Mouse (Mus musculus) testis, postnatal 14 days (tissue): ENCODE data around the gene Ptprt.

Experiments
- DNase-seq: peaks from one replicate; pipeline ENCODE4 v3.0.0; 2021; ENCODE audit warnings: low spot score

The Ptprt gene

DNA sequence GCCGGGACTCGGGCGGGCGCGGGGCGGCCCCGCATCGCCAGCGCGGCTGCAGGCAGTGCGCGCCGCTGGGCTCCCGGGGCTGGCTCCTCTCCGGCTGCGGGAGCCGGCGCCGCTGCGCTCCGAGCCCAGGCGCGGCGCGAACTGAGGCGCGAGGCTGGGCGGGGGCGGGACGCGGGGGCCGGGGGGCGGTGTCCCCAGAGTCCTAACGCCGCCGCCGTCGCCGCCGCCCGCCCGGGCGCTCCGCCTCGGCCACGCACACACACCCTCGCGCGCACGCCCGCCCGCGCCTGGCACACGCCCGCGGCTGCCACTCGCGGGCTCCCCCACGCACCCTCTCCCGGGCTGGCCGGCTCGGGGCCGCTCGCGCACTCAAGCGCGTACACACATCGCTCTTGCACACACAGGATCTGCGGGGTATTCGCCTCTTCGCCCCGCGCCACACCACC is at the start of gene Ptprt:
TSS of gene Ptprt (minus strand) at position 207 of the 446 bp plus-strand sequence.
- no peak for DNase-seq

DNA sequence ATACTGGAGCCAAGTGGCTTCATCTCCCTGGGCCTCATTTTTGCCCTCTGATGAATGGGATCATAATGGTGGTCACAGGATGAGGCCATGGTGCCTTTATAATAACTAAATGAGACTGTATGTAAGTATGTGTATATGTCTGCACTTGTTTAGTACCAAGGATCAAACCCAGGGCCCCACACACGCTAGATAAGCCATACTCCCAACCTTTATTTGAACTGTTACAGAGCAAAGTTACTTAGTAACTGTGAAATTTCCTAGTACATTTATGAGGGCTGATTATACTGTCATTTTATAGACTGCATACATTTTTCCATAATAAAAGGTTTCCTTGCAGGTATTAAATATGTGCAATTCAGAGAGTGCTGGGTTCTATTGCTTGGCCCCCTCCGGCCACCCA is 49.5 kb upstream of the Ptprt start:
- no peak for DNase-seq

DNA sequence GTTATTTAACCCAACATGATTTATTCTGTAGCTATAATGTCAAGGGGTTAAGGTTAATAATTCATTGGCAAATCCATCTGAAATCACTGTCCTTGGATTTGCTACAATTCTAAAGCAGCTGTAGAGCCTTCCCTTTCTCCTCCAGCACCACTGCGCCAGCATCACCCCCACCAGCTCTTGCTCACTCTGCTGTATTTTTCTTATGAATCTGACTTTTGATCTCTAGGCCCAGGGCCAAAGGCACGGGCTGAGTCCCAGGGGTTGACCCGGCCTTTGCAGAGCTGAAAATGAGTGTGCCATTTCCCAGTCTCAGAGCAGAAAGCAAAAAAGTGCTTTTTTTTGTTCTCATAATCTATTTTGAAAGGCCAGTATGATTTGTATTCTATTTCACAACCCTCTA is 38.7 kb upstream of the Ptprt start:
- no peak for DNase-seq

DNA sequence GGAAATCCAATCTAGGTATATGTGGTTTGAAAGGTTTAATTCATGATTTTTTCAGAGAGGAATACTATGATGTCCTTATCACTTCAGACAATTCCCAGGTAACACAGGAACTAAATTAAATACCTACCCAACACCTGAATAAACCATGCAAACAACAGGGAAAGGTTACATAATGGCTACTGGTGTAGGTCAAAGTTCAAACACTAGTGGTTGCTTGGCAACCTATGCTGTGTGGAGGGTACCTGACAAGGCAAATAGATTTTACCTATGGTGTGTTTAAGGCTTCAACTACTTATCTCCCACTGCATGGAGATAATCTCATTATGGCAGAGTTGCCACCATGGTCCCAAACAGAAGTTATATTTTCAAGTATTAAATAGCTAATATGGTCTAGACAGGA is 38.1 kb upstream of the Ptprt start:
- DNase-seq = no peak

DNA sequence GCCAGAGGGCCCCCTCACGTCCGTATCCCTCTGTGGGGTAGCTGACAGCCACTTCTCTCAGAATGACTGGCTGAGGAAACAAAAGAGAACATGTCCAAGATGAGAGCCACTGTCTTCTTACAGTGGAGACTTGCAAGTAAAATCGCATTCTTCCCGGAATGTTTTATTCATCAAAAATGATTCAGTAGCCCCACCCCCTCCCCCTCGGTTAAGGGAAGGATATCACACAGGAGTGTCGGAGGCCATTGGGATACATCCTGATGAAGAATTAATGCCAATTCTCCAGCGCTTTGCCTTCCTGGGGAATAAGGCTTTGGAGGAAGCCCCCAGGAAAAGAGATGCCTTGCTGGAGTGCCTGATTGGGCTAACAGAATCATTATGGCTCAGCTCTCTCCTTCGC is 37.1 kb upstream of the Ptprt start:
- no peak for DNase-seq

DNA sequence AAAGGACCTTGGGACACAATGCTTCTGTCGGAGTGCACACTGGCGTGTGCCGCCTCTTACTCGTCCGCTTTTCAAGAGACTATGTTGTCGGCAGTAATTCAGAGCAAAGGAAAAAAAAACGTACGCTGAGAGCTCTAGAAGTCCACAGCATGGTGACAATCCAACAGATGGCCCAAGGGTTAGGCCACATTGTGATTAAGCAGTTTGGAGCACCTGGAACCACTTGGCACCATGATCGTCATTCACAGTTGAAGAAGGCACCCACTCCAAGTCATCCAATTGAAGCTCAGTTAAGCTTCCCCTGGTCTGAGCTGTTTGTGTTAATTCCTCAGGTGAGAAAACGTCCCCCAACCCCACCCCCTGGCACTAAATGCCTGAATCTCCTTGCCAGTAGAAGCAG is 36.2 kb upstream of the Ptprt start:
- no peak for DNase-seq

DNA sequence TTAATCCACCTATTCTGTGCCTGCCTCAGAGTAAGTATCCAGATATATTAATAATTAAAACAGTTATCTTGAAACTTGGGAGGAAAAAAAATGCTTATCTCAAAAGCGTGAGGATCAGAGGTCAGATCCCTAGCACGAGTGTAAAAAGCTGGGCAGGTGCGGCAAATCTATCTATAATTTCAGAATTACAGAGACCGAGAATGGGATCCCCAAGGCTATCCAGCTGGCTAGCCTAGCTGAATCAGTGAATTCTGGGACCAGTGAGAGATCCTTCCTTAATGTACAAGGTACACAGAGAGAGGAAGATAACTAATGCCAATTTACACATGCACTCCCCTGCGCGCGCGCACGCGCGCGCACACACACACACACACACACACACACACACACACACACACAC is 31.2 kb upstream of the Ptprt start:
- DNase-seq = no peak

DNA sequence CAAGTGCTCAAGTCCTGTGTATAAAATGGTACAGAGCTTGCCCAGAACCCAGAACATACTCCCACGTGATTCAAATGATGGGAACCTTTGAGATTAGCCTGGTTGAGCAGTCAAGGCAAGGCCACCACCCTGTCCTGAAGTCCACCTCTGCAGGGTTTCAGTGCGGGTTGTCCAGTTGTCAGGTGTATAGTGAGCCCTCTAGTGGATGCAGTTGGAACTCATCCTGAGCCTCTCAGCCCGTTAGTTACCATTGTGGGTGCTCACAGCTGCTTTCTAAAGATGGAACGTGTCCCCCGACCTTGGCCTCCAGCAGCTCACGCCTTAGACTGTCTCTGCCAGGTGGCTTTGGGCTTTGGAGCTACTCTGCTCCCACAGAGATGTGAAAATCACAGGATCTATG is 21.7 kb upstream of the Ptprt start:
- peak; percentile 9 for DNase-seq

DNA sequence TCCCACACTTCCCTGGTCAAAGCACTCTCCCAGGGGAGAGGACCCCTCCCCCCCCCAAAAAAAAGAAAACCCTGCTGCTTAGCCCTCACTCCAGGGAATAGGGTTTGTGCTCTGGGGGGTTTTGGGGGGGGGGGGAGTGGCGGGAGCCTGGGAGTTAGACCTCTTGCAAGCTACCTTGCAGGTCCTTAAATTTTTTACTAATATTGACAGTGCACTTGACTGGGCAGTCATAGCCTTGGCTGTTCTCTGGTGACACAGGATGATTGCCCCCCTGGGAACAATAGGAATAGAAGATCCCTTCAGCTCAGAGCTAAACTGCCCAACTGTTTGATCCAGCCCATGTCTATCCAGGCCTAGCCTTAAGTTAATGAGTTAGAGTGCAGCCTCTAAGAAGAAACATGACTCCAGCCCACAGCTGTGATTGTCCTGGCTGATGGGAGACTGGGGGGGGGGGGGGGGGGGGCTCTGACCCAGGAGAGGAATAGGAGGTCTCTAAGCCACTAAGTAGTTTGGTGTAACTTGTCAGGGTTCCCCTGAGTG is 1.6 kb upstream of the Ptprt start:
- no peak for DNase-seq

DNA sequence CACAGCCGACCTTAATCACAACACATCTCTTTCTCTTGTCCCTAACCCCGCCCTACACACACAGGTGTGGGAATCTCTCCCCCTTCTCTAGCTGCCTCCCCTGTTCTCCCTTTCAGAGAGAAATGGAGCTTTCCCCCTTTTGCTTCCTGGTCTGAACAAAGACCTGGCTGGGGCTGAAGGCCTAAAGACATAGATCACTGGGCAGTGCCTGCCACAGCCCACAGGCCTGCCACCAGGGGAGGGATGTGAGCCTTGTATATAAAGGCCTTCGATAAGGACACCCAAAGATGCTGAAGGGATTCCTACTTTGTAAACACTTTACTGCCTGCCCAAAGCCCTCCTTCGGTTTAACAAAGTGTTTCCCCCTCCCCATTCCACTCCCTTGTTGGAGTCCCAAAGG is 786 bp upstream of the Ptprt start:
- no peak for DNase-seq

DNA sequence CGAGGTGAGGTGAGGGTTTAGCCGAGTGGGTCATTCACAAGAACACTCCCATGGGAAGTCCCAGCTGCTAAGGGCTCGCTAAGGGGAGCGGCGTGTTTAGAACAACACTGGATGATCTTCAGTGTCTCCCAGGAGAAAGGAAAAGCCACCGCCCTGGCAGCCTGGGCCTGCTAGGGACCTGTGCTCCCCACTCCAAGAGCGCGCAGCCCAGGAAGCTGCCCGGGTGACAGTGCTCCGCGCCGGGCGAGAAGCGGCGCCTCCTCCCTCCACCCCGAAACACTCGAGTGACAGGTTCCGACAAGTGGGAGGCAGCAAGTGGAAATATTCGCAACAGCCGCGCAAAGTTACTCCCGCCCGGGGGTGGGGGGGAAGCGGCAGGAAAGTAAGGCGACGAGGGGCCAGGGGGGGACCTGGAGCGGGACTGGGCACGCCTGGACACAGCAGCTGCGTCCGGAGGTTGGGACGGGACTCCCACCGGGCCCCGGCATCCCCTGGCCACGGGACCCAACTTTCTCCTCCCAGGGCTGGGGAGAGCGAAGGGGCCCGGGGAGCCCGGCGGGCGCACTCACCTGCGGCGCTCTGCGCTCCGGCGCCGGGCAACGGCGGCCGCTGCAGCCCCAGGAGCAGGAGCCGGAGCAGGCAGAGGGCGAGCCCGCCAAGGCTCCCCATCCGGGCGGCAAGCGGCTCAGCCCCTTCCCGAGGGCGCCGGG is 561 bp downstream of the Ptprt start:
- DNase-seq = no peak

DNA sequence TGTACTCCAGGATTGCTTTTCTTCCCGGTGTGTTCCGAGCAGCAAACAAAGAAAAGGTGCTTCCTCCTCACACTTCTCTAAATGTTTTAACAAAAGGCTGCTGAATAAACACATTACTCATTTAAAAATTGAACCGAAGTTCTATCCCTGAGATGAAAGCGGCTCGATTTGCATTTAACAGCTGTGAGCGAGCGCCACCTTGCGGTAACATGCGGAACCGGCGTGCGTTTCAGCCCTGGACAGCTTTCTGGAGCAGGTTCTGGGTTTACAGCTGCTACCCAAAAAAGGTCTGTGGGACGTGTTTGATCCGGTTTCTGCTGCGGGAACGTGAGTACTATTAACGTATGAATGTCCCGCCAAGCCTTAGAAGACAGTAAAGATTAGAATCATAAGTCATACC is 1.9 kb downstream of the Ptprt start:
- DNase-seq = peak; percentile 67

DNA sequence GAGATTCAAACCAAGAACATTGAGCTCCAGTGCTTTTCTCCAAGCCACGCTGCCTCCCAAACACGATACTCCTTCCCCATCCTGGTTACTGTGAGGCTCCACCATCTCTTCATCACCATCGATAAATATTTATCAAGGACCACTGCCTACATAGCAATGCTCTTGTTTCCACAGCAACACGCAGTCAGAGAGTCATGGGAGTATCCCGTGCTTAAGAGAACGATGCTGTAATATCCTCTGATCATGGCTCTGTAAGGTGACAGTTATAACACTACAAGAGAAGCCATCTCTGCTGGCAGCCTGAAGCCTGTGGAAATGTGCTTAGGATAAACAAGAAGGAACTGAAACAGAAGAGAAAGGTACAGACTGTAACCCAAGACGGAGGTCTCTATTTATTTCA is 3.4 kb downstream of the Ptprt start:
- no peak for DNase-seq

DNA sequence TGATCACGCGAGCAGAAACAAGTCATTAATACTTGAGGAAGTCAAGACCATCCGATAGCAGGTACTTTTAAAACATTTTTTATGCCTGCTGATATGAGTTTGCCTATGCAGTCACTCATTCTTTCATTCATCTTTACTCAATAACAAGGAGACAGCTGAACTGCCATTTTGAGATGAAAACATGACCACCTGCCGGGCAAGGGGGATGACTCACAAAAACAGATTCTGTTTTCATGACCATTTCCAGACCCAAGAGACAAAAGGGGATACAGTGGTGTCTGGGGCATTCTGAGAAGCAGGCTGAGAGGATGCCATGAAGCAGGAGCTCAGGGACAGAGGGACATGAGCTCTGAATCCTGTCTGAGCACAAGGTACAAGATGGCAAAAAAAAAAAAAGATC is 6.5 kb downstream of the Ptprt start:
- DNase-seq = no peak

DNA sequence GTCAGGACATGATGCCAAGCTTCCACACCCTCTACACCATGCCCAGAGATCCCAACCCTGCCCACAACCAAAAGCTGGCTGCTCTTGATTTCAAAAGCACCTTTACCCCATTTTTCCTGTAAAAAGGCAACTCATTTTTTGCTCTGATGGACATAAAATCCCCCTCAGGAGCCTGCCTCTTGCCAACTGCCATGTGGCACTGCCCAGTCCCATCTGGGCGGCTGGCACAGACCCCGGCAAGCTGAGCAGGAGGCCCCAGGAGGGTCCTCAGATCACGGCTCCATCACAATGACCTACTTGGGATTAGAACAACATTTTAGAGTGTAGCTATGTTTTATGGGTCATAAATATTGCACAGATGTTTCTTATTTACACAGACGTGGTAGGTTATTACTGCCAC is 22.3 kb downstream of the Ptprt start:
- no peak for DNase-seq

DNA sequence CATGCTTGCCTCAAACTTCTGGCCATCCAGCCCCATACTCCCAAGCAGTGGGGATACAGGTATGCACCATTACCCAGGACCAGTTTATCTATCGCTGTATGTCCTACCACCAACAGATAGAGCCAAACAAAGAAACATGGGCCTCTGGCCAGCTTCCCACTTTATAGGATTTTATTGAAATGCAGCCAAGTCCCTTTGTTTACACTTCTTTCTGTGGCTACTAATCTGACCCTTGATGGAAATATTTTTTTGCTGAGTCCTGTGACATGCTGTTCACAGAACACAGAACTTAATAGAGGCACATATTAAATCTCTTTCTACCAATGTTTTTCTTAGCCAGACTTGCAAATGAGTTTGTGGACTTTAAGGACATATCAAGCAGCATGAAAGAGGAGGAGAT is 23.4 kb downstream of the Ptprt start:
- no peak for DNase-seq

DNA sequence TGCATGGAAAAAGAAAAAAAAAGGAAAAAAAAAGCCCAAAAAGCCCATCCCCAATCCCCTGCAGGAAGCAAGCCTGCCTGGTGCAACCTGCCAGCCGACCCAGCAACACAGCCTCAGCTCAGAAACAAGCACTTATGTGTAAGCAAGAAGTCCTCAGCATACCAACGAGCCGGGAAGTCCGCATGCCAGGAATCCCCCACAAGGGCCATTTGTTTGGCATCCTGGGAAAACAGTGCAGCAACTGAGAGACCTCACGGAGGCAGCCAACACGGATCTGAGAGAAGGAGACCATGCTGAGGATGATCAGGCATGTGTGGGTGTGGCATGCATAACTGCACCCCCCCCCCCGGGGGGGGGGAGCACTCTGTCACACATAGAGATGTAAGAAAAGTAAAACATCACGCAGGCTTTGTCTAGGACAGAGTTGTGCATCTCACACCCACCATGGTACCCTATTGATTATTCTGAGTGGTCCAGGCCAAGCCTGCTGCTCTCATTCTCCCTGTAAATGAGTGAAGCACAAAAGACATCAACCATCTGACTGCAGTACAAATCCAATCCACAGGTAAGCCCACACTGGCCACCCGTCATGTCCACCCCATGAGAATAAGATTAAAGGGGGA is 24.4 kb downstream of the Ptprt start:
- DNase-seq = no peak

DNA sequence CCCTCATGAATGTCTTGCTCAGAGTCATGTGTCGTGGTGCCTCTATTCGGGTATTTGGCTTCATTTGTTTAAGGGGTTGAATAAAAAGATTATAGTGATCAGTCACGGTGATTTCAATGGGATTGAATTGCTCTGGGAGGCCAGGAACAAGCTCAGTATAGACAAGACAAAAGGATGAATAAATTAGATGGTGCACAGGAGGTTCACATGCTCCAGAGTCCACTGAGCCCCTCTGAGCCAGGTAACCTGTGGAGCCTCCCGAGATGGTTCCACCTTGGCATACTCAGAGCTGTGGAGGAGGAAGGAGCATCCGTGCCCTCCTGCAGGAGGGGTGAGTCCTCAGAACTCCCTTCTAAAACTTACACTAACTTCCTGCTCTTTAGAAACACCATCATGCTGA is 26.0 kb downstream of the Ptprt start:
- no peak for DNase-seq

DNA sequence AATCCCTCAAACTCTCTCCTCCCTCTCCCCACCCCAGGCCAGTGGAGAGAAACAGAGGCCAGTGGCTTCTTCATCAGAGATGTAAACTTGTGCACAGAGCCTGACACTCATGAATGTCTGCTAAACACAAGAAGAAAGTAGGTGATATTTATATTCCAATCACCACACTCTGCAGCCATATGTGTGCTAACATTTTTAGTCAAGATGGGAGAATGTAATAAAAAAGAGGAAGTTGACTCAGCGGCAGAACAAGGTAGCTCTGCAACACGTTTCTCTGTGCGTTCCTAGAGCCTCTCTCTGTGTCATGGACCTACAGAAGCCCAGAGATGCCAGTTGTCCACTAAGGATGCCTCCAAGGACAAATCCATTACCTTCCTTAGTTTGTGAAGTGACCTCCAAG is 34.9 kb downstream of the Ptprt start:
- DNase-seq = no peak

DNA sequence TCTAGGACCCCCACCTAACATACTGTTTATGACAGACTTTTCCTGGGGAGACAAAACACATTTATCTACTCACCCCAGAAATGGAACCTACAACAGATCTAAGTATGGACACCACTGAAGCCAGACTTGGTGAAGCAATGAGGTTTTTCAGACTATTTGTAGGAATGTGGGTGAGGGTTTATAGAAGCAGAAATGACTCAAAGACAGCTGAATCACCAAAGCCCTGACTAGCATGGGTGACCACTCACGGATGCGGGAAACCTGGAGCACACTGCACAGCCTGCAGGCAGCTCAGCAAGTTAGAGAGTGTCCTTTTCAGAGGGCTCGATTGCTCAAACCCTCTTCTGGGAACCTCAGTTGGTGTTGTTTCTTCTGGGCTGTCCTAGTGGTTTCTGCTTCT is 36.2 kb downstream of the Ptprt start:
- no peak for DNase-seq

DNA sequence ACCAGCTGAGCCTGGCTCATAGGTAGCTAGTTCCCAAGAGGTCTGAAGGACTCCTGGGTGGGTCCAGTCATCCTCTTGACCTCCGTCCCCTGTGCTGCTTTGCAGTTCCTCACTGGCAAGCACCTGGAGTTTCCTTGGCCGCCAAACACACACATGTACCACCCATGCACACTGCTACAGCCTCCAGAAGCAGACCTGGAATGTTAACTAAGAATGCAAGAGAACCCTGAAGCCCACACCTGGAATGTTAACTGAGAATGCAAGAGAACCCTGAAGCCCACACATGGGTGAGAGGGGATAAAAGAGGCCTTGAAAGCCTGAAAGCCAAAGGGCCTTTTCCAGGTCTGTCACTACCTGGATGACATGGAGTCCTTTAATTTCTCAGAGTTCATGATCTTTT is 46.7 kb downstream of the Ptprt start:
- no peak for DNase-seq

DNA sequence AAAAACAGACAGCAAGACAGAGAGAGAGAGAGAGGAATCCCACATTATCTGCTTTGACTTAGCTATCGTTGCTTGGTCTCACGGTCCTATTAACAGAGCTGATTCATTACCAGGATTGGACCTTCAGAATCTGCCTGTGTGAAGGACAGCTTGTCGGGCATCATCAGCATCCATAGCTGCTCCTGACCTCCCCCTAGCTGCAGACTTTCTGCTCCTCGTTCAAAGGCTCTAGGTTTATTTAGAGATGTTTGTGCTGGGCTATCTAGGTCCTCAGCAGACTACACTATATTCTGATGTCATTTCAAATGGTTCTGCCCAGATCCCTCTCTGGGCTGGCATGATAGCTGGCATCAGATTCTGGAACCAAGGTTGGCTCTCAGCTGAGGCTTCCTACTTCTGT is 47.5 kb downstream of the Ptprt start:
- no peak for DNase-seq

DNA sequence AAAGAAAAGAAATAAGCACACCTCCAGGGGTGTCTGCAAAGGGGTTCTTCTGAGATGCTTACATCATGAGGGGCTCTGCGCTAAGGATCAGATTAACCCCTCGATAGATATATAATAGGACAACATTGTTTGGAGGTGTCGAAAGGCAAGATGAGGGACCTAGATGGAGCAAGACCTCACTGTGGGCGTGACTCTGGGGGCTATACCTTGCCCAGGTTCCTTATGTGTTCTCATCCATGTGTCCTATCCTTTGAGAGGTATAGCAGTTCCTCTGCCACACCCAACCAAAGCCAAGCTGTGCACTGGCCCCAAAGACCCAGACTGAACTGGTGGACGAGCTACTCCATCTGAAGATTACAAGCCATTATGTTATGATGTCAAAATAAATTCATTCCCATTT is 58.2 kb downstream of the Ptprt start:
- DNase-seq = no peak

DNA sequence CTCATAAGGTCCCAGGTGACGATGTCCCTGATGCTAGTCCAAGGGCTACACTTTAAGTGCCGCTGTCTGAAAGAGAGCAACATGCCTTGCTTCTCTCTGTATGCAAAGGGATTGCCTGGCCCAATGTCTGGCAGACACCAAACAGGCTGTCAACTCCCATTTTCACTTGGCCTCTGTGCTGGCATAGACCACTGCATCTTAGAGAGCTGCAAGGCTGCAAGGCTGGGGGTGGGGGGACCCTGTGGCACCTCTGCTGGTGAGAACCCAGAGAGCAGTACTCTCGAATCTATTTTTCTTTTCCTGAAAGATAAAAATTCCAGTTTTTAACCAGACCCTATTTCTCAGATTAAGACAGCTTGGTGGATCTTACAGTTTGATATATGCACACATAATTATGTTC is 69.6 kb downstream of the Ptprt start:
- no peak for DNase-seq
